Mouse (Mus musculus): ENCODE measurements around the gene 6030458C11Rik. TPM values are rescaled to one million over a fixed set of nuclear protein-coding genes. Genes with fewer than 3 reads are reported as not detected.
A peak's percentile ranks its signal among the peaks of the same experiment; 100 is the strongest.

6030458C11Rik gene
- total and polyA plus RNA-seq, 2 experiments from 2014 or later, result 21.1 to 21.3 TPM

DNA sequence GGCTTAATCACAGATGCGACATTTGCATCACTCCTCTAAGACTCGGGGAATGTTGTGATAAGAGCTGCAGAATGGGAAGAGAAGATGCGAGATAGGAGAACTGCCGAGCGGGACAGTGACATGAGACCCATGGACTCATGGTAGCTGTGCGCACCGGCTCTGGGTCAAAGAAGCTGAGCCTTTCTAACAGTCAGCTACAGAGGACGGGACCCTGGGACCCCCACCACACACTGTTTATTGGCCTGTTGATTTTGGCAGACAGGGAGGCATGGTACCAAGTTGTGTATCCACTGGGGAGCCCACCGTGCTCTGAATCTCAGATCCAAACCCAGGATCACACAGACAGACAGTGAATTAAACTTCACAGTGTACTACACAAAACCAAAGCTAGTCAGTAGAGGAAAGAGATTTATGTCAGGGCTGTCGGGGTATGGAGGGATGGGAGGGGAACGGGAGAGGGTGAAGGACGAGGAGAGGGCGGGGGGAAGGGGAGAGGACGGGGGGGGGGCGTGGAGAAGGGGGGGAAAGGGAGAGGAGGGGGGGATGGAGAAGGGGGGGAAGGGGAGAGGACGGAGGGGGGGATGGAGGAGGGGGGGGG lies 42.6 kb downstream of the 6030458C11Rik start:
- Histone ChIP-seq H3K27ac (no peak overlapping the region), H3K9me3 (ENCODE audit: low read length) (no peaks in the 10 kb centered on the region), H3K36me3 (ENCODE audit: insufficient read depth, low read length) (no peaks in the 10 kb centered on the region), H3K27me3 (ENCODE audit: insufficient read depth, low read length) (no peaks in the 10 kb centered on the region), H3K4me3 (ENCODE audit: low read length) (no peak overlapping the region), H3K4me1 (ENCODE audit: insufficient read depth, low read length) (no peaks in the 10 kb centered on the region), H3K9ac (replicated peaks; ENCODE audit: low read length) (no peak overlapping the region), H3K4me2 (ENCODE audit: low read depth, low read length) (no peak overlapping the region)
- DNase-seq (ENCODE audit: low spot score), result no peak
- TF ChIP-seq CTCF (IDR thresholded peaks at IDR 0.05; ENCODE audit: low read depth), result no peak
- 73% methylated on average over 14 of the region's 16 CpGs for WGBS
- no peak for ATAC-seq

DNA sequence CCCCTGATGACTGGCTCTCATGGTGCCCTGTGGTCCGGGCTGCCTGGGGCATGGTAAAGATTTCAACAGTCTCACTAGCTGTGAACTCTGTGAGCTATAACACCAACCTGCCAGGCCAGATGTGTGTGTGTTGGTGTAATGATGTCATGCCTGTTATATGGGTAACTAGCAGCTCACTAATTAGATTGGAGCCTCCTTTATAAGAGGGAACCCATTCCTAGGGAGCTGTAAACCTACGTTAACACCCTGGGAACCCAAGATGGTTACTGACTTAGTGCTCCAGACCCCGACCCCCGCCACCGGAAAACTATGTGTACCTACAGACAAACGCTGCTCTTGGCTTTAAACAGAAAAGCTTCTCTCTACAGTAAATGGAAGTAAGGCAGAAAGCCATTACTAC lies 43.2 kb downstream of the 6030458C11Rik start:
- Histone ChIP-seq H3K9ac (replicated peaks; ENCODE audit: low read length) (no peak overlapping the region), H3K4me3 (ENCODE audit: low read length) (no peak overlapping the region), H3K27me3 (ENCODE audit: insufficient read depth, low read length) (no peaks in the 10 kb centered on the region), H3K4me2 (ENCODE audit: low read depth, low read length) (no peak overlapping the region), H3K36me3 (ENCODE audit: insufficient read depth, low read length) (no peaks in the 10 kb centered on the region), H3K27ac (no peak overlapping the region), H3K9me3 (ENCODE audit: low read length) (no peaks in the 10 kb centered on the region), H3K4me1 (ENCODE audit: insufficient read depth, low read length) (no peaks in the 10 kb centered on the region)
- no peak for TF ChIP-seq CTCF (IDR thresholded peaks at IDR 0.05; ENCODE audit: low read depth)
- ATAC-seq (no peak), DNase-seq (ENCODE audit: low spot score) (no peak)
- WGBS, result 93% methylated on average over 6 of the region's 6 CpGs

DNA sequence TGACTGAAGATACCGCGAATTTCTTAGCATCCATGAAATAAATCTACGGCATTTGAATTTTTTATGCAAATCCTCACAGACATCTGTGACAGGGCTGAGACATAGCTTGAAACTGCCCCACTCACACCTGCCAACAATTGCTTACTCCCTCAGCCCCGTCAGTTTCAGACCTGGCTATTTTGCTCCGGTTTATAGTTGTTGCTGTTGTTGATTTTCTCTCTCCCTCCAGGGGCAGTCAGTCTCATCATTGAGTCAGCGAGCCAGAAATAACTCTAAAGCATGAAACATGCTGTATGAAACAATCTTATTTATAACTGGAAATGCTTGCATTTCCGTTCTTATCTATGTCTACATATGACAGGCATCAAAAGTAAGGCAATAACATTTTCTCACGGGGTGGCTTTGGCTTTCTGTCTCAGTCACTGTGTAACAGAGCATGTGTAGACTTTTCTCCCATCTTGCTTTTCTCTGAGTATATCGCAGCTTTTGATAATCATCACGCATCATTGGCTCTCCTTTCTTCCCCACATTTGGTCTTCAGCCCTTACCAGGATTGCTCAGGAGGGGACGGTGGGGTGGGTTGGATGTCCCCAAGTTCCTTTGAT lies 50.2 kb downstream of the 6030458C11Rik start:
- Histone ChIP-seq H3K36me3 (ENCODE audit: insufficient read depth, low read length) (no peaks in the 10 kb centered on the region), H3K27ac (no peak overlapping the region), H3K4me1 (ENCODE audit: insufficient read depth, low read length) (no peaks in the 10 kb centered on the region), H3K27me3 (ENCODE audit: insufficient read depth, low read length) (no peaks in the 10 kb centered on the region), H3K9ac (replicated peaks; ENCODE audit: low read length) (no peak overlapping the region), H3K4me3 (ENCODE audit: low read length) (no peak overlapping the region), H3K4me2 (ENCODE audit: low read depth, low read length) (no peak overlapping the region), H3K9me3 (ENCODE audit: low read length) (no peaks in the 10 kb centered on the region)
- DNase-seq (ENCODE audit: low spot score), result peak; percentile 6
- WGBS, result 47% methylated on average over 11 of the region's 11 CpGs
- no peak for ATAC-seq
- no peak for TF ChIP-seq CTCF (IDR thresholded peaks at IDR 0.05; ENCODE audit: low read depth)

DNA sequence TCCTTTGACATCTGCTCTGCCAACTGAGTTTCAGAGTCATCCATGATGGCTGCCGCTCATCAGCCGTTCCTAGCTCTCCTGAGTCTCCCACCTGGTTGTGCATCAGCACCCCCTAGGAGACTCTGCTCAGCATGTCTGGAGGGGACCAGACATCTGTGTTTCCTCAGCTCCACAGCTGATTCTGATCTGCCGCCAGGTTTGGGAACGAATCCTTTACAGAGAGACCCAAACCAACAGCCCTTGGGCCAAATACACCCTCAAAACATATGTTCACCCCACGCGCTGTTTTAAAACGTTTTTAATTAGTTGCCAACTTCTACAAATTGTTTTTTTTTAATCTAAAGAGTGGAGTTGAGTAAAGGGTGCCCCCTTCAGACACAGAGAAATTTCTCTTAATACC lies 53.5 kb downstream of the 6030458C11Rik start:
- TF ChIP-seq CTCF (IDR thresholded peaks at IDR 0.05; ENCODE audit: low read depth), result no peak
- DNase-seq (ENCODE audit: low spot score), result no peak
- no peaks in the 10 kb centered on the region for H3K27me3 ChIP-seq (ENCODE audit: insufficient read depth, low read length)

DNA sequence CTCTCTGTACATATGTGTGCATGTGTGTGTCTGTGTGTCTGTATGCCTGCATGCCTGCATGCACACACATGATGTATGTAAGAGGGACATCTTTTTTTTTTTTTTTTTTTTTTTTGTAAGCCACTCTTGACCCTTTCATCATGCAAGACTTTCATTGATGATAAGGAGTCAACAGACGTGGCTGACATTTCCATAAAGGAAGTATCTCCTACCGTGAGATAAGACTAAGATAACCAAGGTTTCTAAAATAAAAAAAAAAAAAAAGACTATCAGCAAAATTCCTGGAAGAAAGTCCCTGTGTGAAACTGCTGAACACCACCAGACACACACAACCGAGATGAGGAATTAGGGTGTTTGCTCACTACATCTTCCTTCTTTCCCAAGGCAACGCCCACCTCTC lies 57.6 kb downstream of the 6030458C11Rik start:
- Histone ChIP-seq H3K4me3 (ENCODE audit: low read length) (no peak overlapping the region), H3K4me2 (ENCODE audit: low read depth, low read length) (no peak overlapping the region), H3K36me3 (ENCODE audit: insufficient read depth, low read length) (no peaks in the 10 kb centered on the region), H3K4me1 (ENCODE audit: insufficient read depth, low read length) (no peaks in the 10 kb centered on the region), H3K9ac (replicated peaks; ENCODE audit: low read length) (no peak overlapping the region), H3K9me3 (ENCODE audit: low read length) (no peaks in the 10 kb centered on the region), H3K27ac (no peak overlapping the region), H3K27me3 (ENCODE audit: insufficient read depth, low read length) (no peaks in the 10 kb centered on the region)
- TF ChIP-seq CTCF (IDR thresholded peaks at IDR 0.05; ENCODE audit: low read depth), result no peak
- 80% methylated on average over 4 of the region's 4 CpGs for WGBS
- DNase-seq (ENCODE audit: low spot score) (no peak), ATAC-seq (no peak)

More for the DNA sequence above, 53.5 kb downstream of the 6030458C11Rik start:
- Histone ChIP-seq H3K27ac (no peak overlapping the region), H3K36me3 (ENCODE audit: insufficient read depth, low read length) (no peaks in the 10 kb centered on the region), H3K9ac (replicated peaks; ENCODE audit: low read length) (no peak overlapping the region), H3K4me3 (ENCODE audit: low read length) (no peak overlapping the region), H3K9me3 (ENCODE audit: low read length) (no peaks in the 10 kb centered on the region), H3K4me1 (ENCODE audit: insufficient read depth, low read length) (no peaks in the 10 kb centered on the region), H3K4me2 (ENCODE audit: low read depth, low read length) (no peak overlapping the region)
- WGBS, result 70% methylated on average over 7 of the region's 7 CpGs
- ATAC-seq, result no peak

DNA sequence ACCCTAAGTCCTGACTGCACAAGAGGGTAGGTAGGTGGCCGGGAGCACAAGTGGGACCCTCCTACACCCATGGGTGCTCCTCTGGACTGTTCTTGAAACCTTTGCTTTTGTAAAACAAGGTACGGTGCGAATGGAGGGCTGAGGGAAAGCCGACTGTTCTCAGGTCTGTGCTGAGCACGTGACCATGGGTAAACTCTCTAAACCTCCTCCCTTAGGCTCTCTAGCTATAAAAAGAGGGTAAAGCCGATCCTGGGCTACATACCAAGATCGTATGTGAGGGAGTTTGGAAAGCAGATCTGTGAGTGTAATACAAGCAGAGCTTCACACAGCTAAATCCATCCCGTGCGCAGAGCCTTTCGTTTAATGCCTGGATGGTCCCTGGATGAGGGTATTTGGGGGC lies 61.3 kb downstream of the 6030458C11Rik start:
- H3K36me3 ChIP-seq (ENCODE audit: insufficient read depth, low read length), result no peaks in the 10 kb centered on the region
- ATAC-seq (no peak), DNase-seq (ENCODE audit: low spot score) (no peak)
- no peaks in the 10 kb centered on the region for H3K4me1 ChIP-seq (ENCODE audit: insufficient read depth, low read length)
- H3K27ac ChIP-seq, result no peak overlapping the region
- TF ChIP-seq CTCF (IDR thresholded peaks at IDR 0.05; ENCODE audit: low read depth), result no peak
- H3K9me3 ChIP-seq (ENCODE audit: low read length), result no peaks in the 10 kb centered on the region
- 74% methylated on average over 10 of the region's 10 CpGs for WGBS
- no peak overlapping the region for H3K4me2 ChIP-seq (ENCODE audit: low read depth, low read length)
- no peaks in the 10 kb centered on the region for H3K27me3 ChIP-seq (ENCODE audit: insufficient read depth, low read length)
- no peak overlapping the region for H3K9ac ChIP-seq (replicated peaks; ENCODE audit: low read length)
- H3K4me3 ChIP-seq (ENCODE audit: low read length), result no peak overlapping the region

DNA sequence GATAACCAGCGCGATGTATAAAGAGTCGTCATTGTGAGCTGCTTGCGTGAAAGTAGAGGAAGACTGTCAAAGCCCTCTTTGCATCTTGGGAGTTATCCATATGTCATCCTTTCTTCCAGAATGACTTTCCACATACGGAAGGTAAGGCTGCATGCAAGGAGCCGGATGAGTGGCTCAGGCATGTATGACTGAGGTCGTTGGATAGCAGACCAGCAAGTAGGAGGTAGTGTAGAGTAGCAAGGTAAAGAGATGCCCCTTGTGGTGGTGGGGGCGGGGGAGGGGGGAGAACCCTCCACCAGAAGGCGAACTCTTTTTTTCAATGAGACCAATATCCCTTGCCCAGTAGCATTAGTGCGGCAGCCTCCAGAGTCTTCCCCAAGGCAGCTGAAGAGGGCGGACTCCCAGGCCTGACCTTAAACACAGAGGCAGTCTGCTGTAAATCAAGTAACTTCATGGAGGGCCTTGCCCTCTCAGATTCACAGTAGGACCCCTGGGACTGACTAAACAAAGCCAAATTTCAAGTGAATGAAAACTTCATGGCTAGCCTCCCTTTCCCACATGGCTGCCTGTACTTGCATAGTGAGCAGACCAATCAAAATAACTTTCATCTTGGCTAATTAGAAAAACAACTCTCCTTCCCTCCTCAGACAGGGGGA lies 62.1 kb downstream of the 6030458C11Rik start:
- WGBS, result 70% methylated on average over 11 of the region's 11 CpGs
- Histone ChIP-seq H3K27me3 (ENCODE audit: insufficient read depth, low read length) (no peaks in the 10 kb centered on the region), H3K9me3 (ENCODE audit: low read length) (no peaks in the 10 kb centered on the region), H3K4me3 (ENCODE audit: low read length) (no peak overlapping the region), H3K27ac (no peak overlapping the region), H3K4me2 (ENCODE audit: low read depth, low read length) (no peak overlapping the region), H3K9ac (replicated peaks; ENCODE audit: low read length) (no peak overlapping the region), H3K4me1 (ENCODE audit: insufficient read depth, low read length) (no peaks in the 10 kb centered on the region), H3K36me3 (ENCODE audit: insufficient read depth, low read length) (no peaks in the 10 kb centered on the region)
- DNase-seq (ENCODE audit: low spot score) (no peak), ATAC-seq (no peak)
- TF ChIP-seq CTCF (IDR thresholded peaks at IDR 0.05; ENCODE audit: low read depth), result no peak

Data from hindbrain, postnatal 0 days (tissue).